Mouse (Mus musculus): ENCODE results near the gene Cacna1d.

Gene Cacna1d

GRCm38 (mm10) chr14:30491342-30491741 lies at the start of gene Cacna1d:
Gene Cacna1d, minus strand, starts transcription at chr14:30491455.
- DNase-seq, result no peak

- DNase-seq, result peak; percentile 66 to 78
Observed at GRCm38 (mm10) chr14:30533780-30534450, 42.7 kb upstream of the Cacna1d start.

DNA sequence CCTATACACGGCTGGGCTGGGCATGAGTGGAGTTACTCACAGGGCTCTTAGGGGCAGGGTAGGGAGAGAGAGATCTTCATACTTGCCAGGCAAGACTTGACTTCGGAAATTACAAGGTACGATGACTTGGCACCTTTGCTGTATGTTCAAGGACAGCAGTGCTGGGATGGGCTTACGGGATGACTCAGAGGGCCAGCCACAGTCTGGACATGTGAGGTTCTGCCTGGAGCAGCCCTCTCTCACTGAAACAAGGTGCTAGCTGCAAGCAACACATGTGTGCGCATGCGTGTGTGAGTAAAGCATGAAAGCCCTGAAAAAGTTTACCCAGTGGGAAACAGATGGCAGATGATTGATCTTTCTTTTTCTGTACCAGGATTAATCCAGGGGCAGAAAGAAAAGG lies 40.6 kb upstream of the Cacna1d start:
- DNase-seq, result no peak

- DNase-seq, result no peak
Observed at GRCm38 (mm10) chr14:30531431-30531830, 40.2 kb upstream of the Cacna1d start.

GRCm38 (mm10) chr14:30530726-30531269 lies 39.5 kb upstream of the Cacna1d start:
- peak; percentile 91 to 92 for DNase-seq

DNA sequence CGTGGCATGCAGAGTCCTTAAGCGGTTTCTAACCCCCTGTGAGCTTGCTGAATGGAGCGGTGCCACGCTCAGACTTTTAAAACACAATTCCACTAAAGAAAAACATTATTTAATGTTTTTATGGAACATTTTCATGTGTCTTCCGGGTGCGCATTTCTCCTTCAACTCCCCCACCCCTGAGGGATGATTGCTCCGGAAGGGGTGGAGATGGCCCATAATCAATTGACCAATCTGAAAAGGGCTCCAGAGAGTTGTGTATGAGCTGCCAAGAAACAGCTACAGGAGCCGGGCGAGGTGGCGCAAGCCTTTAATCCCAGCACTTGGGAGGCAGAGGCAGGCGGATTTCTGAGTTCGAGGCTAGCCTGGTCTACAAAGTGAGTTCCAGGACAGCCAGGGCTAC lies 38.2 kb upstream of the Cacna1d start:
- no peak for DNase-seq

DNA sequence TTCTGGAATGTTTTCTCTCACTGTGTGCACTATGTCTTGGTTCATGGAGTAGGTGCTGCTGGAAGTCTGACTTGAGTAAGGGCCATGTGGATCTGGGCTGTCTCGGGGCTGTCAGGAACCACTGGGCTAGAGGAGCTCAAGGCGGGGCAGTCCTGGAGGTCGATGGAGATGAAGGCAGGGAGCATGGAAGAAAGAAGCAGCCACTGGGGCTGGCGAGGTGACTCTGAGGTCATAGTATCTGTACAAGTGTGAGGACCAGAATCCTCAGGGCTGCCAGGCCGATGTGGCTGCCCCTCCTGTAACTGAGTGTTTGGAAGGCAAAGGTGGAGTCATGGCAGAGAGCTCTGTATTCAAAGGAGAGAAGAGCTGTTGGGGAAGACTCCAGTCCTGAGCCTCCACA lies 37.7 kb upstream of the Cacna1d start:
- no peak for DNase-seq

DNA sequence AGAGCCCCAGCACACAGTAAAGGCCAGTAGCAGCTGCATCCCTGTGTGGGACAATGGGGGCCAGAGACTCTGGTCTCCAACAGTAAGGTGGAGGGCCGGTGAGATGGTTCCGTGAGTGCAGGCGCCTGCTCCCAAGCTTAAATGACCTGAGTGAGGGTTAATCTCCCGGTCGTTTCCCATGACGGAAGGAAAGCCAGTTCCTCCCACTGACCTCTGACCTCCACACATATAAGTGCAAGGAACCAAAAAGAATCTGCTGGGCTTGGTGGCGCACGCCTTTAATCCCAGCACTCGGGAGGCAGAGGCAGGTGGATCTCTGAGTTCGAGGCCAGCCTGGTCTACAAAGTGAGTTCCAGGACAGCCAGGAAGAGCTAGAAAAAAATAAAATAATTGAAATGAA lies 37.1 kb upstream of the Cacna1d start:
- no peak for DNase-seq

- DNase-seq, result no peak
Observed at GRCm38 (mm10) chr14:30523356-30523755, 32.1 kb upstream of the Cacna1d start.

GRCm38 (mm10) chr14:30519323-30519722 lies 28.1 kb upstream of the Cacna1d start:
- no peak for DNase-seq

DNA sequence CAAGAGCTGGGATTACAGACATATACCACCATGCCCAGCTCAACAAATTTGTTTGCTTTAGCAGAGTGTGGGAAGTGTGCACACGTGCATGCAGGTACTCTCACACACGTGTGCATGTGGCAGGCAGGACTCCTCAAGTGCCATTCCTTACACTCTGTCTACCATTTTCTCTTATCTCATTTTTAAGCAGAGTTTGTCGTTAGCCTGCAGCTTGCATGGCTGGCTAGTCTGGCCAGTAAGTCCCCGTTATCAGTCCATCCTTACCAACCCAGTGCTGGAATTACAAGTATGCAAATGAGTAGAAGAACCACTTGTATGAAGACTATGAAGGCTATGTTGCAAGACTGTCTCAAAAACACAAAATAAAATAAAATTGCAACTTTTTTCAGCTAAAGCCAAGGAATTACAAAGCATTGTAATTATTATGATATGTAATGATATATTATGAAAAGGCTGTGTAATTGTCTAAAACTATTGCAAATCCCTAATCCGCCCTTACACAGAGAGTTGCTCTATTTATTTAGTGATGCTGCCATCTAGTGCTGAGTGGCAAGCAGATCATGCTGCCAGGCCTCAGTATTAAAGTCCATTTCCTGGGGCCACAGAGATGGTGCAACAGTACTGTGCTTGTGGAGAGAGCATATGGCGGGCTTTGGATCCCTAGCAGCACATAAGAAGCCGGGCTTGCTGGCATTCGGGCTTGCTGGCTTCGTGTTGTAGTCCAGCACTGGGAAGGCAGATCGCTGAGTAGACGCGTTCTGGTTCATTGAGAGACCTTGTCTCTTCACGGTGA lies 24.9 kb upstream of the Cacna1d start:
- peak; percentile 44 to 45 for DNase-seq

- DNase-seq, result no peak
Observed at GRCm38 (mm10) chr14:30512896-30513295, 21.6 kb upstream of the Cacna1d start.

GRCm38 (mm10) chr14:30510214-30510763 lies 19.0 kb upstream of the Cacna1d start:
- DNase-seq, result no peak

DNA sequence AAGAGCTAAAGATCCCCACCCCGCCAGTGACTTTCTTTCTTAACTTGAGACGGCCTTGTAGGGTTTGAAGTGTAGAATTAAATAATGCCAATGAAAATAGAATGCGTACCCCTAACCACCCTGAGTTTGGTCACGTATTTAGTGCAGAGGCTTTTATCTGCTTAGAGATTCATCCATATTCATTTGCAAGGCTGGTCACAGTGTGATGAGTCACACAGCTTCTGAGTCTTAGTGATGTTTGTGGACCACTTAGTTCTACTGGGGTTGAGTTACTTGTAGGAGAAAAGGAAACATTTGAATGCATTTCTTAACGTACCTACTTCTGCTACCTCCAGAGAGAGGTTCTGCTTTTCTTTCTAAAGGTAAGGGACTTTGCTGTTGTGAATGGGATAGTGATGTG lies 13.7 kb upstream of the Cacna1d start:
- no peak for DNase-seq

GRCm38 (mm10) chr14:30498202-30498601 lies 6.9 kb upstream of the Cacna1d start:
- no peak for DNase-seq

DNA sequence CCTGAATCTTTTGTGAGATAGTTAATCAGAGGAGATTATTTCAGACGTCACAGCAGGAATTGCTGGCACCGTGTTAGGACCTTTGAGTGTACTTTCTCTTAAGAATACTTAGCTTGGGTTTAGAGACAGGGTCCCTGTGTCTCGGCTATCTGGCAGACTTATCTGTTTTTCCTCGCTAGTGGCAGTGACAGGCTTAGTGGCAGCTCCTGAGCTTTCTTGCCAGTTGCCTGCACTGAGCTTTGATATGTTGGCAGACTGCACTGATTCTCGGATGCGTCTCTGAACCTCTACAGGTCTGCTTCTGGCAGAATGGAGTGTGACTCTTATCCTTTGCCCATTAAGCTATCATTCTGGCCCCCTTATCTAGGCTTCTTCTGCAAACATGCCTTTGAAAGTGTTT lies 3.7 kb upstream of the Cacna1d start:
- DNase-seq, result no peak

DNA sequence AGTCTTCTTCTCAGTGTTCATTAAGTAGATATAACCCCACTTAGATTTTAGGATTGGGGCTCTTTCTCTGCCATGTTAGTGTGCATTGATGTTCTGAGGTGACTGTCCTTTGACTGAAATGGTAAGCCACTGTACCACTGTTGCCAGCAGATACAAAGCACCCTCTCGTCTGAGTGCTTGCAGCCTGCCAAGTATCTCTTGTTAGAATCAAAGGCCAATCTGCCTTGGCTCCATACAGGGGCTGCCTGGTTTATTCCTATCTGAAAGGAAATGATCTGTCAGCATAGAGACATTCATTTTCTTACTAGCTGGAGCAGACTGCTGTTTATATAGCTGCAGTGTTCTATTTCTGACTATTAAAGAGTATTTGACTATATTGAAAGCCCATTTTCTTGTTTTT lies 2.0 kb upstream of the Cacna1d start:
- no peak for DNase-seq

DNA sequence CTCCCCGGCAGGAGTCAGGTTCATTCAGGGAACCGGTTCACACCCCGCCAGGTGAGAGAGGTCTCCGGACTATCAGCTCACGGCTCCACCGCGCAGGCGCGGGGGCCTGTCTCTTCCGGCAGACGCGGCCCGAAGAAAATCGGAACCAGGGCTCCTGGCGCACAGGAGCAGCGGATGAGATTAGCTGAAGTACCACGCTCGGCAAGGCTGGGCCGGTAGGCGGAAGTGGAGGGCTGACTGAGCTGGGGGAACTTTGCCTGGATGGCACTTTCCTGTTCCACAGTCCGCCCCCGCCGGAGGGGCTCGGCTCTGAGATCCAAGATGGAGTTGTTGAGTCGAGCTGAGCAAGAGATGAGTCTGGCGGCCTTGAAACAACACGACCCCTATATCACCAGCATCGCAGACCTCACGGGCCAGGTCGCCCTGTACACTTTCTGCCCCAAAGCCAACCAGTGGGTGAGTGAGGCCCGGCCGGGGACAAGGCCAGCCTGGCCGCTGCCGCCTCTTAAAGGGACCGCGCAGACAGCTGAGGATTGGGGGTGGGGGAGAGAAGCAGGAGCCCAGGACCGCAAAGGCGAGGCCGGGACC lies 11.8 kb downstream of the Cacna1d start, which contains the start of gene Dcp1a:
Gene Dcp1a (plus strand): TSS at position 175 of the 588 bp plus-strand sequence.
- peak; percentile 94 to 97 for DNase-seq

DNA sequence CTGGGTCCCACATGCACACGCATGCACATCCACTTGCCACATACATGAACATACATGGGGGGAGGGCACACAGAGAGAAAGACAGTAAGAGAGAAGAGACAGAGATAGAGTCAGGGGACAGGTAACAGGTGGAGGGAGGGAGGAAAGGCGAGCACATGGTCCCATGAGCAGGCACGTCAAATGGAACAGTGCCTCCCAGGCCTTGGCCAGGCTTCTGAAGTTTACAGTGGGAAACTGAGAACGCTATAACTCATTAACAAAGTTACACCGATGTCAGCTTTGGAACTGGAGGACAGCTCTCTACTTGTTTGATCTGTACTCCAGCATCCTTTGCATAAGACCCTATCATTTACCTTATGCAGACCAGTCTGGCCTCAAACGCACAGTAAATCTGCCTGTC lies 16.8 kb downstream of the Cacna1d start:
- DNase-seq, result peak; percentile 27 to 59

GRCm38 (mm10) chr14:30473605-30474004 lies 17.6 kb downstream of the Cacna1d start:
- DNase-seq, result no peak

- no peak for DNase-seq
Observed at GRCm38 (mm10) chr14:30463312-30463711, 27.9 kb downstream of the Cacna1d start.

DNA sequence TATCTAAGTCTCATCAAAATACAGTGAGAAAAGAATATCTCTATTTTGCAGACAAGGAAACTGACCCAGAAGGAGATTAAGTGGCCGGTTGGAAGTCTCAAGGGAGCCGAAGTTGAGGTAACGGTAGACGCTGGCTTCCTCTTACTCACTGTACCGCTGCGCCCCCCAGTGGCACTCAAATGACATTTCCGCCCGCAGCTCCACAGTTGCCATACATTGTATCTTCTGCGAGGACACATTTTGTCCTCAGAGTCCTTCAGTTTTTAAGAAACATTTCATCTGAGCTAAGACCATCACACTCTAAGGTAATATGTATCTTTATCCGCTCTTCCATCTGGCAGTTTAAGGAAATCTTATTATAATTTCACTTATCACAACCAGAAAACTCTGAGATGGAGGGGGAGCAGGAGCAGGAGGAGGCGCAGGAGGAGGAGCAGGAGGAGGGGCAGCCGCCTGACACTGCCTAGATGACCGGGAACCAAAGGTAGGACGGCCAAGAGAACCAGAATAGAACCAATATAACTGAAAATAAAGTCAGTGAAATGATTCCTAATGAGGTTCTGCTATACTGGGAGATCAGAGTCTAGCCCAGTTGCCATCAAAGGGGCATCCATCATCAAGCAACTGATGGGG lies 31.2 kb downstream of the Cacna1d start:
- DNase-seq, result peak; percentile 82 to 84

DNA sequence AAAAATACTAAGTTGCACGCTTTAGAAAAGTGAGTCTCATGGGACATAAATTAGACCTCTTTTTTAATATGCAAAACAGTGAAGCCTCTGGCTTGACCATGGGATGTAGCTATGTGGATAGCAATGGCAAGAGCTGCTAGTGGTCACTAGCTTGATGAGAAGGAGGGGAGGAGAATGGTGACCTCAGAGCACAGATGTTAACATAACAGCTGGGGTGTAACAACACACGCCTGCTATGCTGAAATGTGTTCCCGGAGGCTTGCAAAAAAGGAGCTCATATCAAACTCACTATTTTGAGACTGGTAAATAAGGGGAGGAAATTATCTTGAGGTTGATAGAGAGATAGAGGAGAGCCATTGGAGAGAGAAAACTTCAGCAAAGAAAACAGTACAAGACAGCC lies 32.4 kb downstream of the Cacna1d start:
- DNase-seq, result no peak

All from kidney, postnatal 25 days (tissue).